Mouse (Mus musculus) G1E (cell line): ENCODE results near the gene Tm4sf5.

Source experiments
- CTCF ChIP-seq: IDR thresholded peaks from 2 replicates; pipeline ENCODE4 v1.5.1; 2012; ENCODE audit warnings: low read depth, low read length, inconsistent platforms, mixed read lengths
- TAL1 ChIP-seq: conservative IDR thresholded peaks from 2 replicates; pipeline ENCODE4 v1.6.1; 2012; ENCODE audit warnings: low read depth, low read length, inconsistent platforms, mixed read lengths

GRCm38 (mm10) chr11:70557545-70557944 is 52.5 kb downstream of the Tm4sf5 start:
- TF ChIP-seq TAL1 (no peak), CTCF (no peak)
